Mouse (Mus musculus) hindlimb bud, embryonic 11.5 days (tissue): Measurements from ENCODE around the gene Git2.

Experiments
- DNase-seq: peaks from one replicate; pipeline ENCODE4 v3.0.0-alpha.2; 2012; ENCODE audit warnings: low read depth, low spot score; ENCODE audit errors: extremely low spot score

Git2 gene

DNA sequence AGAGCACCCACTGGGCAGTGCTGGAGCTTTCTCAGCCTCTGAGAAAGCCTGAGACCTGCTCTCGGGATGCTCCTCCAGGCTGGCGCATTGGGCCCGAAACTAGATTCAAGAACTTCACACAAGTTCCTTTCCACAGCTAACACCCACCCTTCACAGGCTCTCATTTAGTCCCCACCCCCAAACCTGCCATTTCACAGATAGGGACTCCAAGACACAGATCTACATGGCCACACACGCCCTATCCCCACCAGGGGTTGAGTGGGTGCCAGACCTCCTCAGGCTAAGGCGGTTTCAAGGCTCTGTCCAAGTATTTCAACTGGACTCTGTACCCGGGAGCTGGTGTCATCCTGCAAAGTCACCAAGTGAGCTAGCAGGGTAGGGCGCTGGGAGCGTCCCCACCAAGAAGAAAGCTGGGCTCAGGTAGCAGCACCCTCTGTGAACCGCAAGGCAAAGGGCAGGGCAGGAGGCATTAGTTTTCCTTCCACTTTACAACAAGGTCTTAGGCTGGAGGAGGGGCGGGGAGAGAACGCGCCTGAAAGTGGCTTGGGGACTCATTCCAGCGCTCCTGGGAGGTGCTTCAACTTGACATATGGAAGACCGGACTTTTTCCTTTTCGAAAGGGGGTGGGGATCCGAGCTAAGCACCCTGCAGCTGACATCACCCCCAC, 85.5 kb downstream of the Git2 start:
- no peak for DNase-seq

- DNase-seq: no peak
These were observed 86.6 kb downstream of the Git2 start for GRCm38 (mm10) chr5:114688703-114689102.

- no peak for DNase-seq
These were observed 87.4 kb downstream of the Git2 start for GRCm38 (mm10) chr5:114687901-114688300.

- no peak for DNase-seq
These were observed 88.5 kb downstream of the Git2 start for GRCm38 (mm10) chr5:114686726-114687210.

- no peak for DNase-seq
These were observed 89.3 kb downstream of the Git2 start for GRCm38 (mm10) chr5:114685986-114686385.

- no peak for DNase-seq
These were observed 93.6 kb downstream of the Git2 start for GRCm38 (mm10) chr5:114681717-114682116.

GRCm38 (mm10) chr5:114680676-114681285, 94.5 kb downstream of the Git2 start:
- DNase-seq: no peak

DNA sequence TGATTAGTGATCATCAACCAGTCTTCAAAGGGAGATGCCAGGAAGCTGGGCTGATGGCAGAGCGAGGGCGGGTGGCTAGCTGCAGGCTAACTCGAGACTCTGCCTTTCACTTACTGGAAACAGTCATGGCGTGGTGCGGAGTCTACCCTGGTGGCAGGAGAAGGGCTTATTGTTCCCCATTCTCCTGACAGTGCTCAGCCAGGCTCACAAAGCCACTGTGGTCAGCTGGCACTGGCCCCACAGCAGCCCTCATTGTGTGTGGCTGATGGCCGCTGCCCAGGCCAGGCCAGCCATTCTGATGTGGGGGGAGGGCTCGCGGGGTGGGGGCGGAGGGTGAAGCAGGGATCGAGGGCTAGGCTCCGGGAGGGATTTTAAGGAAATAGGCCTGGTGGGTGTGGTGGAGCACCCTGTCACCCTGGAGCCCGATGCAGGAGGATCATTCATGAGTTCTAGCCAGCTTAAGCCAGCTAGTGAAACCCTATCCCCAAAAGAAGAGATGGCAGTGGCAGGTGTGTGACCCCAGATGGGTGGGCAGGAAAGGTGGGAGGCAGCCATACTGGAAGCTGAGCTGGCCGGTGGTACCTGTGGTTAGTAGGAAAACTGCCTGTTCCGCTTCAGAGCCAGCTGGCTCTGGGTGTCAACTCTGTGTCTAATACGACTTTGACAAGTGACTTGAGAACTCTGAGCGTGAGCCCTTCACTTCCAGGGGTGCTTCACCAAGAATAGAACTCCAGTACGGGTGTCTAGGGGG, 95.3 kb downstream of the Git2 start:
- no peak for DNase-seq
